14 mouse cellular contexts compared by ENCODE assay signal in the genomic region with DNA sequence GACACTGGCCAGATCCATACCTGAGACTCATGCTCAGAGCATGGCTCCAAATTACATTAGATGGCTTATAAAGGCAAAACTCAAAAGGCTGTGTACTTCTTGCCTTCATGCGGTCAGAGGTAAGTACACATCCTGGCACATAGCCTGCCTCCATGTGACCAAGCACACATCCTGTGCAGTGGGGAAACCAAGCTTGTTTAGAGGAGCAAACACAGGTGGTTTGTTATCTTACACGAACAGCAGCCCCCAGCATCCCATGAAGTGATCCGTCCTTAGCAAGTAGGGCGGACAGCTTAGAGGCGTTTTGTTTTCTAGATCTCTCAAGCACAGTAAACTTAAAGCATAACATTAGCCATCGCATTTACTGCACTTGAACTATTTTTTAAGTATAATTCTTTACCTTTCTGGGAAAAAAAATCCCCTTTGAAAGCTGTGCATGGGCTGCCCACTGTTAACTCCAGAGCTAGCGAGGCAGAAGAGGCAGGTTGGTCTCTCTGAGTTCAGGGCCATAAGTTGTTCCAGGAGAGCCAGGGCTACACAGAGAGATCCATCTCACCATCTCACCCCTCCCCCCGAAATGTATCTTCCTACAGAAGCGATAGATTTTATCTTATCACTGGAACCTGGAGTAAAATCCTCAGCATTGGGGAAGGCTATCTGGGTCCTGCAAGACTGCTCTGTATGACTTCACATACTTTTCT. TPM values are rescaled to one million over a fixed set of nuclear protein-coding genes. Genes with fewer than 3 reads are reported as not detected.
DNase-seq lines count a peak whose midpoint lies in the region; ATAC-seq lines count a peak whose summit lies in the region.
"Had no signal": no experiment of that assay in that cellular context is flagged by ENCODE, and none has a peak within 500 bp of the region (broad histone marks: within the 10 kb centered on the region; RNA-seq: fewer than 3 reads in every experiment).

No protein-coding gene starts in this region.

- H3K9me3 ChIP-seq in liver, embryonic 13.5 days (replicated peaks): no peaks in the 10 kb centered on the region
- H3K9me3 ChIP-seq: embryonic facial prominence, embryonic 15.5 days; hindbrain, embryonic 10.5 days had no signal

- peak; percentile 91 for ATAC-seq in liver, embryonic 13.5 days (ENCODE audit: low read depth)

- H3K4me2 ChIP-seq in liver, embryonic 13.5 days: peak overlapping the region; percentile 21; the same call in 1 of the 2 replicates
- H3K4me2 ChIP-seq: embryonic facial prominence, embryonic 15.5 days had no signal

- H3K27me3 ChIP-seq in liver, embryonic 13.5 days: no peaks in the 10 kb centered on the region
- H3K27me3 ChIP-seq: embryonic facial prominence, embryonic 15.5 days had no signal

- H3K9ac ChIP-seq in liver, embryonic 13.5 days: no peak overlapping the region
- H3K9ac ChIP-seq: embryonic facial prominence, embryonic 15.5 days had no signal

- intact Hi-C loops in gastrocnemius, postnatal 36 days (cut with DNase I): no loop called here
- intact Hi-C loops in heart, postnatal 36 days (cut with DNase I): no loop called here

- no peak overlapping the region for H3K4me3 ChIP-seq in liver, embryonic 13.5 days (replicated peaks)
- H3K4me3 ChIP-seq: embryonic facial prominence, embryonic 15.5 days; hindbrain, embryonic 10.5 days; layer of hippocampus, adult 2 months had no signal

- peaks cover 57% of the 10 kb centered on the region for H3K36me3 ChIP-seq in liver, embryonic 13.5 days

- WGBS in liver, embryonic 13.5 days (ENCODE audit: insufficient replicate concordance): 26% methylated on average over 9 of the region's 9 CpGs

- peak; percentile 62 for DNase-seq in CD4-positive helper T cell, adult 2 months (ENCODE audit: low read depth, low spot score)
- peak; percentile 81 for DNase-seq in T-cell, adult 2 months (ENCODE audit: low spot score)
- peak; percentile 40 for DNase-seq in liver, embryonic 13.5 days
- peak; percentile 45 to 50 for DNase-seq in spleen, postnatal 36 days (ENCODE audit: low spot score in 2 of 2)
- DNase-seq in cerebellum, postnatal 4 days (ENCODE audit: low spot score in 2 of 2): no peak
- no peak for DNase-seq in gastrocnemius, postnatal 36 days
- DNase-seq in heart, postnatal 36 days: no peak
- no peak for DNase-seq in gastrocnemius, adult 18-20 months (ENCODE audit: low spot score)
- DNase-seq: cerebellum, postnatal 25 days; kidney, adult 18-20 months; left cerebral cortex, postnatal 4 days had no signal

- H3K4me1 ChIP-seq in liver, embryonic 13.5 days (replicated peaks): peaks cover 19% of the 10 kb centered on the region
- H3K4me1 ChIP-seq: embryonic facial prominence, embryonic 15.5 days; hindbrain, embryonic 10.5 days had no signal

- peak overlapping the region; percentile 71 for H3K27ac ChIP-seq in liver, embryonic 13.5 days
- H3K27ac ChIP-seq: embryonic facial prominence, embryonic 15.5 days; hindbrain, embryonic 10.5 days; layer of hippocampus, adult 2 months had no signal

RNA-seq across cellular contexts. Expression of a gene that starts 32.1 kb away (rescaled TPM):
- 9.6 and 11.5 TPM in 2 replicates for polyA plus RNA-seq in liver, embryonic 13.5 days (2015; fragmentation: Nextera tagmentation; extraction: Ambion mirVana)
- total RNA-seq in gastrocnemius, postnatal 36 days (2021): 1 to 10 TPM; 6.5 to 9.1 TPM
- total RNA-seq in heart, postnatal 36 days (2021): 10 to 100 TPM; 13.5 to 14.6 TPM
- total RNA-seq in gastrocnemius, adult 18-20 months (2021): 1 to 10 TPM; 3.9 to 4.2 TPM

Comparison
In these comparisons a context has a peak if more than half of its experiments do, and no peak if none do; other contexts are left out.
1. DNase-seq: peak in CD4-positive helper T cell, adult 2 months (single experiment), T-cell, adult 2 months (single experiment), liver, embryonic 13.5 days (single experiment) and spleen, postnatal 36 days (2 of 2); none in cerebellum, postnatal 4 days (0 of 2), gastrocnemius, postnatal 36 days (0 of 2), heart, postnatal 36 days (0 of 2) and gastrocnemius, adult 18-20 months (single experiment).